Mouse (Mus musculus) lung, postnatal 0 days (tissue): Measurements from ENCODE around the gene Car3. TPM values are rescaled to one million over a fixed set of nuclear protein-coding genes. Genes with fewer than 3 reads are reported as not detected.

Experiments
- ATAC-seq: fragments of 200-750 bp; cut with Nextera tagmentation; 2 replicates; pipeline ENCODE4 v1.8.0; 2017; ENCODE audit warnings: moderate library complexity
- DNase-seq: peaks from one replicate; pipeline ENCODE4 v3.0.0-alpha.2; 2016; ENCODE audit warnings: low spot score
- H3K27ac ChIP-seq: fragments of 300-500 bp; sonication (generic); 2 replicates; pipeline ENCODE4 v1.5.1; 2014; ENCODE audit warnings: antibody characterized with exemption, mild to moderate bottlenecking, low read length, mixed read lengths
- H3K27me3 ChIP-seq: fragments of 300-500 bp; sonication (generic); replicated peaks from 2 replicates; pipeline ENCODE4 v1.6.1; 2014; ENCODE audit warnings: low read length, mixed read lengths; ENCODE audit not compliant: insufficient read depth
- H3K36me3 ChIP-seq: fragments of 300-500 bp; sonication (generic); 2 replicates; pipeline ENCODE4 v1.6.1; 2014; ENCODE audit warnings: low read length, mixed read lengths; ENCODE audit not compliant: insufficient read depth
- H3K4me1 ChIP-seq: fragments of 300-500 bp; sonication (generic); 2 replicates; pipeline ENCODE4 v1.6.1; 2014; ENCODE audit warnings: antibody characterized with exemption, low read depth, low read length, mixed read lengths; ENCODE audit not compliant: insufficient read depth
- H3K4me2 ChIP-seq: fragments of 300-500 bp; sonication (generic); replicated peaks from 2 replicates; pipeline ENCODE4 v1.6.1; 2014; ENCODE audit warnings: low read depth, mild to moderate bottlenecking, low read length, moderate library complexity, mixed read lengths
- H3K4me3 ChIP-seq: fragments of 300-500 bp; sonication (generic); 2 replicates; pipeline ENCODE4 v1.5.1; 2014; ENCODE audit warnings: low read depth, low read length
- H3K9ac ChIP-seq: fragments of 300-500 bp; sonication (generic); replicated peaks from 2 replicates; pipeline ENCODE4 v1.6.1; 2014; ENCODE audit warnings: low read depth, mild to moderate bottlenecking
- H3K9me3 ChIP-seq: fragments of 300-500 bp; sonication (generic); 2 replicates; pipeline ENCODE4 v1.6.1; 2016; ENCODE audit warnings: low read length, mixed read lengths
- CTCF ChIP-seq: IDR thresholded peaks from 2 replicates; pipeline ENCODE4 v1.5.1; 2016; ENCODE audit warnings: antibody characterized with exemption, mild to moderate bottlenecking
- EP300 ChIP-seq: IDR thresholded peaks from 2 replicates; pipeline ENCODE4 v1.6.1; 2016; ENCODE audit warnings: antibody characterized with exemption, mild to moderate bottlenecking, control low read depth
- WGBS: fragments of 180-500 bp; shearing (Covaris S2); extraction: QIAGEN DNeasy Blood & Tissue Kit; methylation state at CpG from one replicate; pipeline ENCODE4 v1.1.7; 2014; 5-methylcytosine and 5-hydroxymethylcytosine counted together
- polyA plus RNA-seq: library from polyadenylated mRNA; unstranded; fragments of >200 nt; fragmentation: Nextera tagmentation; extraction: Ambion mirVana; gene quantifications from 2 replicates; pipeline ENCODE4 v1.2.1, GENCODE M21; 2015

Gene Car3
- polyA plus RNA-seq, 1 experiment from 2014 or later: 0.14 TPM

DNA sequence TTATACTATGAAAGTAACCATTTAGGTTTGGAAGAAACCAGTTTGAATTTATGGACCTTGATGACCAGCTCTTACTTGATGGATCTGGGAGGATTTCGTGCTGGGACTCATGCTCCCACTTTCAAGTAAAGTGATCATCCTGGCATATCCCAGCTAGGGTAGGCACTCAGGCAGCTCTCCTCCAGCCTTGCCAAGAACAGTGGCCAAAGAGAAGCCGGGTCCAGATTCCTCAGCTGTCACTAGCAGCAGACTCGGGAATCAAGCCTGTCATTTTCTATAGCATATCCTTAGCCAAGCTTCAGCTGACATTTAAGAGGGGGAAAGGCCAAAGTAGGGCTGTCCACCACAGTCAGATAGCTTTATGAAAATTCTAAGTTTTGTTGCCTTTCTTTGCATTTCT lies 3.0 kb upstream of the Car3 start:
- H3K4me2 ChIP-seq: no peak overlapping the region
- no peak for DNase-seq
- WGBS: 58% methylated on average over 3 of the region's 3 CpGs
- no peak overlapping the region for H3K4me3 ChIP-seq
- H3K9ac ChIP-seq: no peak overlapping the region
- H3K4me1 ChIP-seq: no peaks in the 10 kb centered on the region; the same call in 1 of the 2 replicates
- H3K36me3 ChIP-seq: no peaks in the 10 kb centered on the region
- TF ChIP-seq CTCF (no peak), EP300 (no peak)
- no peak for ATAC-seq
- H3K9me3 ChIP-seq: no peaks in the 10 kb centered on the region
- no peak overlapping the region for H3K27ac ChIP-seq
- no peaks in the 10 kb centered on the region for H3K27me3 ChIP-seq

GRCm38 (mm10) chr3:14861165-14861564 lies 2.1 kb upstream of the Car3 start:
- Histone ChIP-seq H3K4me1 (no peaks in the 10 kb centered on the region; the same call in 1 of the 2 replicates), H3K4me3 (no peak overlapping the region), H3K27me3 (no peaks in the 10 kb centered on the region), H3K27ac (no peak overlapping the region), H3K9me3 (no peaks in the 10 kb centered on the region), H3K4me2 (no peak overlapping the region), H3K9ac (no peak overlapping the region), H3K36me3 (no peaks in the 10 kb centered on the region)
- WGBS: 78% methylated on average over 1 of the region's 1 CpGs
- TF ChIP-seq CTCF (no peak), EP300 (no peak)
- DNase-seq (no peak), ATAC-seq (no peak)

- Histone ChIP-seq H3K4me1 (no peaks in the 10 kb centered on the region; the same call in 1 of the 2 replicates), H3K9ac (no peak overlapping the region), H3K4me2 (no peak overlapping the region), H3K36me3 (no peaks in the 10 kb centered on the region), H3K27me3 (no peaks in the 10 kb centered on the region), H3K27ac (no peak overlapping the region), H3K9me3 (no peaks in the 10 kb centered on the region), H3K4me3 (no peak overlapping the region)
- DNase-seq: no peak
- TF ChIP-seq CTCF: no peak
- TF ChIP-seq EP300: no peak
- WGBS: 40% methylated on average over 4 of the region's 4 CpGs
- ATAC-seq: no peak
Measured at GRCm38 (mm10) chr3:14861787-14862186, 1.5 kb upstream of the Car3 start.

DNA sequence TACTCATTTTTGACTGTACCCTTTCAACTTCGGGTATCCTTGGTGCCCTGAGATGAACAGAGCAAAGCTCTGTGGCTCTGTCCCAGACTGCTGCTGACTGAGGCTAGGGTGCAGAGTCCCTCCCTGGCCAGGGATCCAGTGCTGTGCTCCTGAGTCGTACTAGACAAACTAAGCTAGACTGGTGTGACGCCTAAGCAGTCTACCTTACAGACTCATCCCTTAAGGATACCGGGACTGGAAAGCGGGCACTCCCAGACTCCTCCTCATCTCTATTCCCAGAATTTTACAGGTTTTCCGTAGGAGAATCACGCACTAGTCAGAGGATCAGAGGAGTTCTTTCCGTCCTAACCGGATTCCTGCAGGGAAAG lies 674 bp upstream of the Car3 start:
- no peaks in the 10 kb centered on the region for H3K9me3 ChIP-seq
- WGBS: 1% methylated on average over 9 of the region's 9 CpGs
- ATAC-seq: no peak
- H3K4me1 ChIP-seq: no peaks in the 10 kb centered on the region; the same call in 1 of the 2 replicates
- peak overlapping the region; percentile 28 for H3K4me3 ChIP-seq
- no peak overlapping the region for H3K27ac ChIP-seq
- peak overlapping the region; percentile 48 for H3K4me2 ChIP-seq
- TF ChIP-seq EP300: no peak
- TF ChIP-seq CTCF: no peak
- H3K9ac ChIP-seq: no peak overlapping the region
- no peaks in the 10 kb centered on the region for H3K36me3 ChIP-seq
- no peaks in the 10 kb centered on the region for H3K27me3 ChIP-seq
- no peak for DNase-seq

DNA sequence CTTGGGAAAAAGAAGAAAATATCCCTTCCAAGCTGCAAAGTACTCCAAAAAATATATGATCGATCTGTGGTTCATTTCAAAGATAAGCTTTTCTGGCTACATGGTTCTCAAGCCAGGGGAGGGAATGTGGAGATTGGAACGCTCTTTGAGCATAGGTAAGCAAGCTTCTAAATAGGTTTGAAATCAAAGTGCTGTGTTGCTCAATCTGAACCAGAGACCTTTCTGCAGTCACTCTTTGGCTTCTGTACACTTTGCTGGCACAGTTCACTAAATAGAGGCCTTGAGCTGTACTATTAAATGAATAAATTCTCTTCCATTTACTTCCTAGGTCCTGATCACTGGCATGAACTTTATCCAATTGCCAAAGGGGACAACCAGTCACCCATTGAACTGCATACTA lies 610 bp downstream of the Car3 start:
- DNase-seq (no peak), ATAC-seq (no peak)
- Histone ChIP-seq H3K27ac (no peak overlapping the region), H3K9me3 (no peaks in the 10 kb centered on the region), H3K27me3 (no peaks in the 10 kb centered on the region), H3K4me3 (no peak overlapping the region), H3K4me2 (no peak overlapping the region), H3K9ac (no peak overlapping the region), H3K36me3 (no peaks in the 10 kb centered on the region), H3K4me1 (no peaks in the 10 kb centered on the region; the same call in 1 of the 2 replicates)
- TF ChIP-seq EP300 (no peak), CTCF (no peak)
- 80% methylated on average over 2 of the region's 2 CpGs for WGBS

GRCm38 (mm10) chr3:14865941-14866340 lies 2.6 kb downstream of the Car3 start:
- no peak overlapping the region for H3K4me3 ChIP-seq
- H3K4me1 ChIP-seq: no peaks in the 10 kb centered on the region; the same call in 1 of the 2 replicates
- no peaks in the 10 kb centered on the region for H3K36me3 ChIP-seq
- H3K9me3 ChIP-seq: no peaks in the 10 kb centered on the region
- DNase-seq: no peak
- WGBS: 78% methylated on average over 2 of the region's 2 CpGs
- no peak overlapping the region for H3K9ac ChIP-seq
- H3K27ac ChIP-seq: no peak overlapping the region
- H3K4me2 ChIP-seq: no peak overlapping the region
- TF ChIP-seq EP300 (no peak), CTCF (no peak)
- ATAC-seq: no peak
- no peaks in the 10 kb centered on the region for H3K27me3 ChIP-seq

DNA sequence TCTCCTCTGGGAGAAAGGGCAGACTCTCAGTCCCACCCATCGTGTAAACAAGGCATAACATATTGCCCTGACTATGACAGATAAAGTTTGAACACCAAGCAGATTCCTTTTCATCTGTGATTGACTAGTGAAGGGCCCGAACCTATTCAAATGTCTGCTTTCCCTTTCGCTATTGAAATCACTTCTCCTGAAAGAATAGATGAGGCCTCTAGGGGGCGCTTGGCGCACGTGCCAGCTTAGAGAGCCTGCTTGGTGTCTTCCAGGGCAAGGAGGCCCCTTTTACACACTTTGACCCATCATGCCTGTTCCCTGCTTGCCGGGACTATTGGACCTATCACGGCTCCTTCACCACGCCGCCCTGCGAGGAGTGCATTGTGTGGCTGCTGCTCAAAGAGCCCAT lies 6.5 kb downstream of the Car3 start:
- Histone ChIP-seq H3K4me2 (peak overlapping the region; percentile 55), H3K9ac (no peak overlapping the region), H3K9me3 (no peaks in the 10 kb centered on the region), H3K36me3 (no peaks in the 10 kb centered on the region), H3K27me3 (no peaks in the 10 kb centered on the region), H3K27ac (no peak overlapping the region), H3K4me3 (peak overlapping the region; percentile 31), H3K4me1 (no peaks in the 10 kb centered on the region)
- TF ChIP-seq CTCF: peak; percentile 89
- no peak for TF ChIP-seq EP300
- DNase-seq (peak; percentile 92), ATAC-seq (peak; percentile 83)
- WGBS: 23% methylated on average over 11 of the region's 11 CpGs
